Mouse (Mus musculus): ENCODE data around the gene Bphl. TPM values are rescaled to one million over a fixed set of nuclear protein-coding genes. Genes with fewer than 3 reads are reported as not detected.

Gene Bphl
- polyA plus RNA-seq, 1 experiment: 70.8 TPM

- H3K27me3 ChIP-seq (ENCODE audit: control insufficient read depth, insufficient read depth, low read length): no peaks in the 10 kb centered on the region
- no peak overlapping the region for H3K27ac ChIP-seq (ENCODE audit: insufficient read depth, low read length)
- no peak for TF ChIP-seq POLR2A (IDR thresholded peaks at IDR 0.05; ENCODE audit: borderline replicate concordance, insufficient read depth, low read length)
- no peak for TF ChIP-seq CTCF (IDR thresholded peaks at IDR 0.05; ENCODE audit: borderline replicate concordance, insufficient read depth, low read depth, low read length)
- no peak for DNase-seq
- 31% methylated on average over 4 of the region's 4 CpGs for WGBS
- no peak overlapping the region for H3K4me3 ChIP-seq (replicated peaks; ENCODE audit: insufficient read depth, low read depth, low read length)
- peaks cover 8% of the 10 kb centered on the region for H3K4me1 ChIP-seq (ENCODE audit: control insufficient read depth, insufficient read depth, low read length)
Observed at GRCm38 (mm10) chr13:34054391-34054790, 17.0 kb downstream of the Bphl start.

DNA sequence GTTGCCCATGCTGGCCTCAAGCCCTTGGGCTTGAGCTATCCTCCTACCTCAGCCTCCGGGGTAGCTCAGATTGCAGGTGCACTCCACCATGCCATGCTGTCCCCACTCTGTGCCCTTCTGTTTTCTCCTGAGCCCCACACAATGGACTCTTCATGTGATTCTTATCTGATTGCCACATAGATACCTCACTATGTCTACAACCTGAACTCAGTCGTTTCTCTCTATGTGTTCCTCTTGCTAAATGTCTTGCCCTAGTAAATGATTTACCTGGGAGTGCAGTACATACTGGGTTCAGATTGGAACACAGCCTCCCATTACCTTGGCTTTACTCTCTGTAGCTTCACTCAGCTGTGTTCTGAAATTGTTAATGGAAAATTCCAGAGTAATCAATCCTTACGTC lies 17.6 kb downstream of the Bphl start:
- no peaks in the 10 kb centered on the region for H3K27me3 ChIP-seq (ENCODE audit: control insufficient read depth, insufficient read depth, low read length)
- no peak for TF ChIP-seq CTCF (IDR thresholded peaks at IDR 0.05; ENCODE audit: borderline replicate concordance, insufficient read depth, low read depth, low read length)
- TF ChIP-seq POLR2A (IDR thresholded peaks at IDR 0.05; ENCODE audit: borderline replicate concordance, insufficient read depth, low read length): no peak
- H3K27ac ChIP-seq (ENCODE audit: insufficient read depth, low read length): no peak overlapping the region
- H3K4me3 ChIP-seq (replicated peaks; ENCODE audit: insufficient read depth, low read depth, low read length): no peak overlapping the region
- no peak for DNase-seq
- H3K4me1 ChIP-seq (ENCODE audit: control insufficient read depth, insufficient read depth, low read length): peaks cover 8% of the 10 kb centered on the region
- WGBS: 88% methylated on average over 3 of the region's 3 CpGs

DNA sequence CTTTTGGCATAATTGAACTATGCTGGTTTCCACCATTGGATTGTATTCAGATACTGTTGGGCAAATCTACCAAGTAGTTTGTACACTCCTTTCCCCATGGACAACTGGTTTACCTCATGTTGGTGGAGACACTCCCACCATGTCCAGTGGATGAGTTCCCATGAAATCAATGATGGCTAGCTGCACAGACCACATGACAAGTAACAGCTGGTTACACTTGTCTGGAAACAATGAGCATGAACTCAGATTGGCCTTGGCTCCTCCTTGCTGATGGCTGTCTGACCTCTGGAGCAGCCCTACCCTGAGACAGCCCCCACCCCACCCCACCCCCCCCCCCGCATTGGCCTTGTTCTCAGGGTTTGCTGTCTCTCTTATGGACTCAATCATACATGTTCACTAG lies 19.9 kb downstream of the Bphl start:
- no peak for TF ChIP-seq CTCF (IDR thresholded peaks at IDR 0.05; ENCODE audit: borderline replicate concordance, insufficient read depth, low read depth, low read length)
- no peak for TF ChIP-seq POLR2A (IDR thresholded peaks at IDR 0.05; ENCODE audit: borderline replicate concordance, insufficient read depth, low read length)
- 78% methylated on average over 1 of the region's 1 CpGs for WGBS
- H3K27me3 ChIP-seq (ENCODE audit: control insufficient read depth, insufficient read depth, low read length): no peaks in the 10 kb centered on the region
- no peak for DNase-seq
- no peak overlapping the region for H3K4me3 ChIP-seq (replicated peaks; ENCODE audit: insufficient read depth, low read depth, low read length)
- peaks cover 8% of the 10 kb centered on the region for H3K4me1 ChIP-seq (ENCODE audit: control insufficient read depth, insufficient read depth, low read length)
- no peak overlapping the region for H3K27ac ChIP-seq (ENCODE audit: insufficient read depth, low read length)

- H3K27ac ChIP-seq (ENCODE audit: insufficient read depth, low read length): no peak overlapping the region
- WGBS: 39% methylated on average over 9 of the region's 9 CpGs
Observed at GRCm38 (mm10) chr13:34060061-34060460, 22.7 kb downstream of the Bphl start.

DNA sequence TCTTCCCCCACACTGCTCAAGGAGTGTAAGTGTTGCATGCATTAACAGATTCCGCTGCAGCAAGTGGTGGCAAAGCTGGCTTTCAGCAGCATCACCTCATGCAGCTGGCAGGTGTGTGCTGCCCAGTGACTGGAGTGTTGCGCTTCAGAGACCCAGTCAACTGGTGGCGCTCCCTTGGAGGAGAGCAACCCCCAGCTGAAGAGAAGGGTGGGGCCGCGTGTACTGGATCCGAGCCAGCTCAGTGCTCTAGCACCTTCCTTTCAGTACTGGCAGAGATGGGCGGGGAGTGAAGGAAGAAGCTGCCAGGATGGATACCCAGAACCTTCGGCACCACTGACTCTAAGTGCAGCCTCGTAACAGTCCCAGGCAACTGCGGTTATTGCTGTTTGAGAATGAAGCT lies 25.1 kb downstream of the Bphl start:
- TF ChIP-seq POLR2A (IDR thresholded peaks at IDR 0.05; ENCODE audit: borderline replicate concordance, insufficient read depth, low read length) (no peak), CTCF (IDR thresholded peaks at IDR 0.05; ENCODE audit: borderline replicate concordance, insufficient read depth, low read depth, low read length) (no peak)
- no peak for DNase-seq
- WGBS: 83% methylated on average over 10 of the region's 10 CpGs
- Histone ChIP-seq H3K27ac (ENCODE audit: insufficient read depth, low read length) (no peak overlapping the region), H3K4me3 (replicated peaks; ENCODE audit: insufficient read depth, low read depth, low read length) (no peak overlapping the region), H3K27me3 (ENCODE audit: control insufficient read depth, insufficient read depth, low read length) (no peaks in the 10 kb centered on the region), H3K4me1 (ENCODE audit: control insufficient read depth, insufficient read depth, low read length) (no peaks in the 10 kb centered on the region)

More at GRCm38 (mm10) chr13:34060061-34060460, 22.7 kb downstream of the Bphl start:
- Histone ChIP-seq H3K27me3 (ENCODE audit: control insufficient read depth, insufficient read depth, low read length) (no peaks in the 10 kb centered on the region), H3K4me1 (ENCODE audit: control insufficient read depth, insufficient read depth, low read length) (no peaks in the 10 kb centered on the region), H3K4me3 (replicated peaks; ENCODE audit: insufficient read depth, low read depth, low read length) (no peak overlapping the region)
- peak in 1 of 2 experiments; percentile 43 for DNase-seq
- no peak for TF ChIP-seq CTCF (IDR thresholded peaks at IDR 0.05; ENCODE audit: borderline replicate concordance, insufficient read depth, low read depth, low read length)
- TF ChIP-seq POLR2A (IDR thresholded peaks at IDR 0.05; ENCODE audit: borderline replicate concordance, insufficient read depth, low read length): no peak

DNA sequence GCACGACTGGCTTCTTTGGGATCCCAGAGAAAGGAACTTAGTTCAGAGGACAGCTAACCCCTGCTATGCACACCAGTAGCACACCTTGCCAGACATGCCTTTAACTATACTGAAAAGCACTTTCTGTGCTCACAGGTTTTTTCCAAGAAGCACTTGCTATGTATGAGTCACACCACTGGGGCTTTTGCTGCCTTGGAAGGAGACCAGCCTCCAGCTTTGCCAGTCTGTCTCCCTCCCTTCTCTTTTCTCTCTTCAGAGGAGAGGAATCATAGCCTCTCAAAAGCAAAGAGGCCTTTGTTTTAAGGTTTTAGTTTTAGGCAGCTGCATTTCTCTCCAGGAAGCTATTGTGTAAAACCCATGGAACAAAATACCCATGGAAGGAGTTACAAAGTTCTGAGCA lies 29.0 kb downstream of the Bphl start:
- H3K27me3 ChIP-seq (ENCODE audit: control insufficient read depth, insufficient read depth, low read length): no peaks in the 10 kb centered on the region
- peak in 1 of 2 experiments; percentile 60 for DNase-seq
- no peak overlapping the region for H3K4me3 ChIP-seq (replicated peaks; ENCODE audit: insufficient read depth, low read depth, low read length)
- no peaks in the 10 kb centered on the region for H3K4me1 ChIP-seq (ENCODE audit: control insufficient read depth, insufficient read depth, low read length)
- WGBS: 43% methylated on average over 1 of the region's 1 CpGs
- TF ChIP-seq CTCF (IDR thresholded peaks at IDR 0.05; ENCODE audit: borderline replicate concordance, insufficient read depth, low read depth, low read length) (no peak), POLR2A (IDR thresholded peaks at IDR 0.05; ENCODE audit: borderline replicate concordance, insufficient read depth, low read length) (no peak)
- H3K27ac ChIP-seq (ENCODE audit: insufficient read depth, low read length): no peak overlapping the region

DNA sequence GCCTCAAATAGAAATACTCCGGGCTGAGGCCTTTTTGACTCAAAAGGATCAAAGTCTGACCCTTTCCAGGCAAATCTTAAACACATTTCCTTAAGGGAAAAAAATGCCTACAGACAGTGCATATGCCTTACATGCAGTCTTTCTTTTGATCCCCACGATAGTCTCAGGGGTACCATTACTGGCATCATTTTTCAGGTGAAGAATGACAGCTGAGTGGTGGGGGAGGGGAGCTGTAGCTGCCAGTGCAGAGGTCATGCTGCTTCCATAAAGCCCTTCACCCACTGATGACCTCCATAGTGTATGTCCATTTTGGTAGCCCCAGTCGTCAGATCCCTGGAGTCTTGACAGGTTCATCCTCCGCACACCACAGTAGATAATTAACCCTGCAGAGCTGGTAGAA lies 32.9 kb downstream of the Bphl start:
- 79% methylated on average over 4 of the region's 4 CpGs for WGBS
- H3K4me3 ChIP-seq (replicated peaks; ENCODE audit: insufficient read depth, low read depth, low read length): no peak overlapping the region
- TF ChIP-seq CTCF (IDR thresholded peaks at IDR 0.05; ENCODE audit: borderline replicate concordance, insufficient read depth, low read depth, low read length) (no peak), POLR2A (IDR thresholded peaks at IDR 0.05; ENCODE audit: borderline replicate concordance, insufficient read depth, low read length) (no peak)
- no peak overlapping the region for H3K27ac ChIP-seq (ENCODE audit: insufficient read depth, low read length)
- no peaks in the 10 kb centered on the region for H3K4me1 ChIP-seq (ENCODE audit: control insufficient read depth, insufficient read depth, low read length)
- no peak for DNase-seq
- no peaks in the 10 kb centered on the region for H3K27me3 ChIP-seq (ENCODE audit: control insufficient read depth, insufficient read depth, low read length)

GRCm38 (mm10) chr13:34071836-34072235 lies 34.4 kb downstream of the Bphl start:
- peaks cover 4% of the 10 kb centered on the region; the same call in 1 of the 2 replicates for H3K4me1 ChIP-seq (ENCODE audit: control insufficient read depth, insufficient read depth, low read length)
- no peaks in the 10 kb centered on the region for H3K27me3 ChIP-seq (ENCODE audit: control insufficient read depth, insufficient read depth, low read length)
- no peak overlapping the region for H3K27ac ChIP-seq (ENCODE audit: insufficient read depth, low read length)
- no peak overlapping the region for H3K4me3 ChIP-seq (replicated peaks; ENCODE audit: insufficient read depth, low read depth, low read length)
- DNase-seq: no peak
- TF ChIP-seq CTCF (IDR thresholded peaks at IDR 0.05; ENCODE audit: borderline replicate concordance, insufficient read depth, low read depth, low read length): no peak
- no peak for TF ChIP-seq POLR2A (IDR thresholded peaks at IDR 0.05; ENCODE audit: borderline replicate concordance, insufficient read depth, low read length)
- 67% methylated on average over 6 of the region's 6 CpGs for WGBS
